Mouse (Mus musculus): ENCODE data around the gene Wdr49.

DNA sequence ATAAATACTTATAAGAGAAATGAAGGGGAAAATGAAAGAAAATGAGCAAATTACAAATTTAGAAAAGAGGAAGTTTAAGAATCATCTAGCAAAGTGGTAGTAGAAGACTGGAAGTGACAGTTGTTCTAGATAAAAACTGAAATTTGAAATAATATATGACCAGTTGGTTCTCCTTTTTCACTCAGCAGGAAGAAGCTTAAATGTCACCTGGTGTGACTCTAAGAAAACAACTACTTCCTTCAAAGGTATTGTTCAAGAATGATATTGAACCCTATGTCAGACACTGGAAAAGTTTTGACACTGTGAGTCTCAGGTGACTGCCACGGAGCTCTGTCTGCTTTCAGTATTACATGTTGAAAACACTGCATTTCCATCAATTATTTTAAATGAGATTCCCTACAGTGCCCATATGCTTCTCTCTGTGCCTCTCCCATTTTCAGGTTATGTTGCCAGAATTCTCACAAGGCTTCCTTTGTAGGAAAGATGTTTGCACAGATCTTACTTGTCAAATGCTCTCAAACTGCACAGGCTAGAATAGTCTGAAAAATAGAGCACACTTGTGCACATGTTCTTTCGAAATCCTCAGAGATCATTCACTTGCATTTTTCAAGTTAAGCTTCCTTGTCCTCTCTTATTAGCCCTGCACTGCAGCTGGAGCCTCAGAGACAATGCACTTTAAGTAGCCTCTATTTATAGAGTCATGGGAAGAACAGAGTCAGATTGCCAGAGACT lies 184.8 kb downstream of the Wdr49 start:
- TF ChIP-seq POLR2A (IDR thresholded peaks at IDR 0.05; ENCODE audit: borderline replicate concordance, insufficient read depth, low read length): no peak
- TF ChIP-seq CTCF (IDR thresholded peaks at IDR 0.05; ENCODE audit: borderline replicate concordance, insufficient read depth, low read depth, low read length): no peak
